In genomic region chr11:49248974-49249700, GRCm38 (mm10) we compare ENCODE assay signal across 11 mouse cellular contexts. TPM values are rescaled to one million over a fixed set of nuclear protein-coding genes. Genes with fewer than 3 reads are reported as not detected.
DNase-seq lines count a peak whose midpoint lies in the region; ATAC-seq and TF ChIP-seq lines count a peak whose summit lies in the region.
"Had no signal": no experiment of that assay in that cellular context is flagged by ENCODE, and none has a peak within 500 bp of the region (broad histone marks: within the 10 kb centered on the region; RNA-seq: fewer than 3 reads in every experiment).

No protein-coding gene starts in this region.

- 62% methylated on average over 6 of the region's 6 CpGs for WGBS in lung, embryonic 15.5 days
- 68% methylated on average over 6 of the region's 6 CpGs for WGBS in heart, postnatal 0 days
- 65% methylated on average over 6 of the region's 6 CpGs for WGBS in midbrain, postnatal 0 days

- TF ChIP-seq POLR2A in myocyte (IDR thresholded peaks at IDR 0.05; ENCODE audit: insufficient read length, low read depth), result no peak

- H3K4me1 ChIP-seq in lung, embryonic 15.5 days, result peaks cover 70% of the 10 kb centered on the region
- H3K4me1 ChIP-seq in heart, postnatal 0 days (ENCODE audit: control insufficient read depth, insufficient read depth), result peaks cover 69% of the 10 kb centered on the region
- peaks cover 10% of the 10 kb centered on the region for H3K4me1 ChIP-seq in midbrain, postnatal 0 days (ENCODE audit: insufficient read depth, low read length)

- peak overlapping the region; percentile 96 for H3K27ac ChIP-seq in gastrocnemius, adult 2 months
- H3K27ac ChIP-seq in lung, embryonic 15.5 days, result peak overlapping the region; percentile 96
- H3K27ac ChIP-seq in heart, postnatal 0 days (ENCODE audit: low read depth), result peak overlapping the region; percentile 97
- H3K27ac ChIP-seq in midbrain, postnatal 0 days (ENCODE audit: low read depth, low read length), result no peak overlapping the region

- ATAC-seq in lung, embryonic 15.5 days (ENCODE audit: borderline replicate concordance, extremely low read depth, low FRiP score, low TSS enrichment), result no peak
- ATAC-seq in heart, postnatal 0 days (ENCODE audit: insufficient read depth, low read depth), result no peak
- no peak for ATAC-seq in midbrain, postnatal 0 days (ENCODE audit: low FRiP score)

- peak overlapping the region; percentile 74 for H3K4me2 ChIP-seq in lung, embryonic 15.5 days
- H3K4me2 ChIP-seq in heart, postnatal 0 days (ENCODE audit: low read depth, low read length), result peak overlapping the region; percentile 83; the same call in 1 of the 2 replicates
- peak overlapping the region; percentile 83 for H3K4me2 ChIP-seq in myocyte (ENCODE audit: low read depth)
- H3K4me2 ChIP-seq in midbrain, postnatal 0 days (ENCODE audit: low read depth, low read length, poor library complexity, severe bottlenecking), result no peak overlapping the region

- no peak overlapping the region for H3ac ChIP-seq in myocyte (ENCODE audit: control insufficient read depth, insufficient read length)

- TF ChIP-seq EP300 in heart, postnatal 0 days (IDR thresholded peaks at IDR 0.05; ENCODE audit: low read depth), result no peak

- no peak for DNase-seq in gastrocnemius, adult 2 months
- no peak for DNase-seq in gastrocnemius, postnatal 36 days
- DNase-seq in lung, postnatal 36 days, result no peak
- no peak for DNase-seq in heart, postnatal 0 days (ENCODE audit: low spot score)
- no peak for DNase-seq in midbrain, postnatal 0 days (ENCODE audit: low spot score)
- no peak for DNase-seq in c-Kit-positive CD71-positive TER-119-positive erythroid progenitor cells, embryonic 14.5 days (ENCODE audit: low spot score)

- intact Hi-C loops in gastrocnemius, adult 2 months (cut with DNase I), result no loop called here
- intact Hi-C loops in gastrocnemius, postnatal 36 days (cut with DNase I), result loop anchor here (10.0 kb wide), 1 partner anchor 454 kb away; no protein-coding TSS in a partner anchor

- no peaks in the 10 kb centered on the region for H3K9me3 ChIP-seq in lung, embryonic 15.5 days
- no peaks in the 10 kb centered on the region for H3K9me3 ChIP-seq in heart, postnatal 0 days (replicated peaks; ENCODE audit: control insufficient read depth, low read length)
- no peaks in the 10 kb centered on the region for H3K9me3 ChIP-seq in midbrain, postnatal 0 days (ENCODE audit: low read length)

- peak overlapping the region; percentile 76 for H3K4me3 ChIP-seq in gastrocnemius, adult 2 months
- no peak overlapping the region for H3K4me3 ChIP-seq in lung, embryonic 15.5 days
- H3K4me3 ChIP-seq in heart, postnatal 0 days (ENCODE audit: low read depth, low read length), result peak overlapping the region; percentile 81; the same call in 1 of the 2 replicates
- peak overlapping the region; percentile 55 for H3K4me3 ChIP-seq in myocyte
- no peak overlapping the region for H3K4me3 ChIP-seq in midbrain, postnatal 0 days (ENCODE audit: low read depth, low read length)

- H3K9ac ChIP-seq in lung, embryonic 15.5 days, result 0 out of 2 replicates have a peak overlapping the region, but pooled peaks have one; percentile 9
- H3K9ac ChIP-seq in heart, postnatal 0 days (replicated peaks; ENCODE audit: low read depth, low read length), result no peak overlapping the region
- no peak overlapping the region for H3K9ac ChIP-seq in midbrain, postnatal 0 days (replicated peaks; ENCODE audit: low read length, poor library complexity, severe bottlenecking)

- H3K79me2 ChIP-seq in myocyte (ENCODE audit: control insufficient read depth, insufficient read depth), result peaks cover 24% of the 10 kb centered on the region

- H3K36me3 ChIP-seq in lung, embryonic 15.5 days, result peaks cover 16% of the 10 kb centered on the region; the same call in 1 of the 2 replicates
- H3K36me3 ChIP-seq in heart, postnatal 0 days (replicated peaks; ENCODE audit: control insufficient read depth, insufficient read depth, low read length), result peaks cover 22% of the 10 kb centered on the region
- no peaks in the 10 kb centered on the region for H3K36me3 ChIP-seq in myocyte (ENCODE audit: control insufficient read depth, insufficient read depth)
- H3K36me3 ChIP-seq in midbrain, postnatal 0 days (ENCODE audit: insufficient read depth, low read length), result peaks cover 3% of the 10 kb centered on the region; the same call in 1 of the 2 replicates

- TF ChIP-seq CTCF in gastrocnemius, adult 2 months (IDR thresholded peaks at IDR 0.05), result no peak
- no peak for TF ChIP-seq CTCF in heart, postnatal 0 days (IDR thresholded peaks at IDR 0.05; ENCODE audit: low read depth)
- TF ChIP-seq CTCF in midbrain, postnatal 0 days (IDR thresholded peaks at IDR 0.05), result no peak

- H3K27me3 ChIP-seq in lung, embryonic 15.5 days, result no peaks in the 10 kb centered on the region
- H3K27me3 ChIP-seq in heart, postnatal 0 days (ENCODE audit: control insufficient read depth, insufficient read depth, low read length), result no peaks in the 10 kb centered on the region
- no peaks in the 10 kb centered on the region for H3K27me3 ChIP-seq in myocyte (ENCODE audit: control insufficient read depth, insufficient read depth, insufficient read length)
- no peaks in the 10 kb centered on the region for H3K27me3 ChIP-seq in midbrain, postnatal 0 days (ENCODE audit: insufficient read depth, low read length)

TF ChIP-seq in myocyte, 11 proteins besides CTCF, POLR2A, EP300 and RAD21:
- TF ChIP-seq MYOD1 (IDR thresholded peaks at IDR 0.05; ENCODE audit: control insufficient read depth in 1 of 3, insufficient read length in 2 of 3, low read depth in 2 of 3) (no peak), USF1 (IDR thresholded peaks at IDR 0.05; ENCODE audit: low read depth) (no peak), E2F4 (IDR thresholded peaks at IDR 0.05; ENCODE audit: insufficient read depth) (no peak), MAX (IDR thresholded peaks at IDR 0.05; ENCODE audit: low read depth) (no peak), TCF12 (IDR thresholded peaks at IDR 0.05; ENCODE audit: insufficient read depth, poor library complexity, severe bottlenecking) (no peak), CEBPB (IDR thresholded peaks at IDR 0.05; ENCODE audit: insufficient read depth, poor library complexity, severe bottlenecking) (no peak), TCF3 (IDR thresholded peaks at IDR 0.05; ENCODE audit: insufficient read length, low read depth) (no peak), REST (IDR thresholded peaks at IDR 0.05; ENCODE audit: insufficient read depth, insufficient read length) (no peak), SRF (IDR thresholded peaks at IDR 0.05; ENCODE audit: control insufficient read depth, insufficient read length, low read depth) (no peak), MYOG (IDR thresholded peaks at IDR 0.05; ENCODE audit: control insufficient read depth in 1 of 3, insufficient read depth in 1 of 3, insufficient read length in 2 of 3, low read depth in 2 of 3) (no peak), POLR2AphosphoS2 (IDR thresholded peaks at IDR 0.05; ENCODE audit: insufficient read length, low read depth) (no peak)

RNA-seq across cellular contexts. Expression of gene Mgat1, which starts 5.1 kb away (rescaled TPM):
- total RNA-seq in gastrocnemius, adult 2 months (2021), result 10 to 100 TPM; 42.0 to 48.0 TPM
- 10 to 100 TPM; 41.3 to 41.5 TPM for total RNA-seq in gastrocnemius, postnatal 36 days (2021)
- polyA plus RNA-seq in lung, embryonic 15.5 days (2015; fragmentation: Nextera tagmentation; extraction: Ambion mirVana), result 65.0 and 69.6 TPM in 2 replicates
- 115 and 163 TPM in 2 replicates for total RNA-seq in heart, postnatal 0 days (2014; rRNA removed; ENCODE audit: low replicate concordance)
- 42.3 and 45.7 TPM in 2 replicates for polyA plus RNA-seq in heart, postnatal 0 days (2015; fragmentation: Nextera tagmentation; extraction: Ambion mirVana)
- polyA plus RNA-seq in myocyte (2012; fragmentation: generic; extraction: Trizol), result 45.8 TPM
- total RNA-seq in midbrain, postnatal 0 days (2014; rRNA removed), result 88.1 and 102 TPM in 2 replicates
- 33.9 and 35.4 TPM in 2 replicates for polyA plus RNA-seq in midbrain, postnatal 0 days (2015; fragmentation: Nextera tagmentation; extraction: Ambion mirVana)

RNA-seq across cellular contexts. Expression of gene Olfr1393, which starts 29.0 kb away (rescaled TPM):
- total RNA-seq in gastrocnemius, adult 2 months (2021), result not detected
- not detected for total RNA-seq in gastrocnemius, postnatal 36 days (2021)
- not detected in 2 replicates for polyA plus RNA-seq in lung, embryonic 15.5 days (2015; fragmentation: Nextera tagmentation; extraction: Ambion mirVana)
- not detected in 2 replicates for total RNA-seq in heart, postnatal 0 days (2014; rRNA removed; ENCODE audit: low replicate concordance)
- 0.19 and 0.30 TPM in 2 replicates for polyA plus RNA-seq in heart, postnatal 0 days (2015; fragmentation: Nextera tagmentation; extraction: Ambion mirVana)
- polyA plus RNA-seq in myocyte (2012; fragmentation: generic; extraction: Trizol), result not detected
- total RNA-seq in midbrain, postnatal 0 days (2014; rRNA removed), result 0.19 and 1.4 TPM in 2 replicates
- polyA plus RNA-seq in midbrain, postnatal 0 days (2015; fragmentation: Nextera tagmentation; extraction: Ambion mirVana), result 0.21 TPM in 1 of 2 replicates, not detected in the other
- polyA plus RNA-seq: C2C12 had no signal

RNA-seq across cellular contexts. Expression of gene Olfr1392, which starts 35.9 kb away (rescaled TPM):
- total RNA-seq in gastrocnemius, adult 2 months (2021), result not detected
- not detected for total RNA-seq in gastrocnemius, postnatal 36 days (2021)
- not detected in 2 replicates for polyA plus RNA-seq in lung, embryonic 15.5 days (2015; fragmentation: Nextera tagmentation; extraction: Ambion mirVana)
- total RNA-seq in heart, postnatal 0 days (2014; rRNA removed; ENCODE audit: low replicate concordance), result not detected in 2 replicates
- not detected in 2 replicates for polyA plus RNA-seq in heart, postnatal 0 days (2015; fragmentation: Nextera tagmentation; extraction: Ambion mirVana)
- polyA plus RNA-seq in myocyte (2012; fragmentation: generic; extraction: Trizol), result not detected
- total RNA-seq in midbrain, postnatal 0 days (2014; rRNA removed), result 0.52 and 0.60 TPM in 2 replicates
- 0.14 TPM in 1 of 2 replicates, not detected in the other for polyA plus RNA-seq in midbrain, postnatal 0 days (2015; fragmentation: Nextera tagmentation; extraction: Ambion mirVana)
- polyA plus RNA-seq: C2C12 had no signal

RNA-seq across cellular contexts. Expression of gene Zfp62, which starts 46.0 kb away (rescaled TPM):
- 10 to 100 TPM; 25.8 to 32.6 TPM for total RNA-seq in gastrocnemius, adult 2 months (2021)
- total RNA-seq in gastrocnemius, postnatal 36 days (2021), result 10 to 100 TPM; 17.2 to 20.9 TPM
- 37.6 and 40.3 TPM in 2 replicates for polyA plus RNA-seq in lung, embryonic 15.5 days (2015; fragmentation: Nextera tagmentation; extraction: Ambion mirVana)
- 7.4 and 22.9 TPM in 2 replicates for total RNA-seq in heart, postnatal 0 days (2014; rRNA removed; ENCODE audit: low replicate concordance)
- 19.0 and 20.4 TPM in 2 replicates for polyA plus RNA-seq in heart, postnatal 0 days (2015; fragmentation: Nextera tagmentation; extraction: Ambion mirVana)
- polyA plus RNA-seq in myocyte (2012; fragmentation: generic; extraction: Trizol), result 5.6 TPM
- total RNA-seq in midbrain, postnatal 0 days (2014; rRNA removed), result 25.6 and 40.2 TPM in 2 replicates
- 26.0 and 26.6 TPM in 2 replicates for polyA plus RNA-seq in midbrain, postnatal 0 days (2015; fragmentation: Nextera tagmentation; extraction: Ambion mirVana)

RNA-seq across cellular contexts. Expression of gene Olfr10, which starts 55.4 kb away (rescaled TPM):
- total RNA-seq in gastrocnemius, adult 2 months (2021), result not detected
- not detected for total RNA-seq in gastrocnemius, postnatal 36 days (2021)
- polyA plus RNA-seq in lung, embryonic 15.5 days (2015; fragmentation: Nextera tagmentation; extraction: Ambion mirVana), result not detected in 2 replicates
- not detected in 2 replicates for total RNA-seq in heart, postnatal 0 days (2014; rRNA removed; ENCODE audit: low replicate concordance)
- not detected in 2 replicates for polyA plus RNA-seq in heart, postnatal 0 days (2015; fragmentation: Nextera tagmentation; extraction: Ambion mirVana)
- not detected for polyA plus RNA-seq in myocyte (2012; fragmentation: generic; extraction: Trizol)
- 0.09 TPM in 1 of 2 replicates, not detected in the other for total RNA-seq in midbrain, postnatal 0 days (2014; rRNA removed)
- not detected in 2 replicates for polyA plus RNA-seq in midbrain, postnatal 0 days (2015; fragmentation: Nextera tagmentation; extraction: Ambion mirVana)
- total RNA-seq: left cerebral cortex, adult 8-10 months had no signal
- polyA plus RNA-seq: C2C12; gonadal fat pad, adult 2 months had no signal

Comparison
In these comparisons a context has a peak if more than half of its experiments do, and no peak if none do; other contexts are left out.
1. H3K4me3 ChIP-seq: peak in gastrocnemius, adult 2 months (single experiment), heart, postnatal 0 days (single experiment) and myocyte (single experiment); none in lung, embryonic 15.5 days (single experiment) and midbrain, postnatal 0 days (single experiment).